Mouse (Mus musculus) hindbrain, embryonic 11.5 days (tissue): ENCODE results near the gene Vps50. TPM values are rescaled to one million over a fixed set of nuclear protein-coding genes. Genes with fewer than 3 reads are reported as not detected.

Experiments used
- ATAC-seq: fragments of 200-750 bp; cut with Nextera tagmentation; 2 replicates; pipeline ENCODE4 v1.8.0; 2017; ENCODE audit warnings: mild to moderate bottlenecking, moderate TSS enrichment, moderate library complexity; ENCODE audit not compliant: low FRiP score
- DNase-seq: peaks from one replicate; pipeline ENCODE4 v3.0.0-alpha.2; 2015; ENCODE audit warnings: low spot score
- H3K27ac ChIP-seq: fragments of 300-500 bp; sonication (generic); 2 replicates; pipeline ENCODE4 v1.5.1; 2014; ENCODE audit warnings: mild to moderate bottlenecking, low read depth, low read length
- H3K27me3 ChIP-seq: fragments of 300-500 bp; sonication (generic); 2 replicates; pipeline ENCODE4 v1.6.1; 2014; ENCODE audit warnings: mild to moderate bottlenecking, low read length, moderate library complexity, mixed read lengths; ENCODE audit not compliant: control insufficient read depth, insufficient read depth
- H3K36me3 ChIP-seq: fragments of 300-500 bp; sonication (generic); 2 replicates; pipeline ENCODE4 v1.6.1; 2014; ENCODE audit warnings: mild to moderate bottlenecking, low read length, moderate library complexity, mixed read lengths; ENCODE audit not compliant: control insufficient read depth, insufficient read depth
- H3K4me1 ChIP-seq: fragments of 300-500 bp; sonication (generic); replicated peaks from 2 replicates; pipeline ENCODE4 v1.6.1; 2014; ENCODE audit warnings: low read length, mixed read lengths; ENCODE audit not compliant: control insufficient read depth, insufficient read depth
- H3K4me2 ChIP-seq: fragments of 300-500 bp; sonication (generic); replicated peaks from 2 replicates; pipeline ENCODE4 v1.6.1; 2014; ENCODE audit warnings: mild to moderate bottlenecking, low read depth, low read length
- H3K4me3 ChIP-seq: fragments of 300-500 bp; sonication (generic); 2 replicates; pipeline ENCODE4 v1.5.1; 2014; ENCODE audit warnings: low read depth, low read length
- H3K9ac ChIP-seq: fragments of 300-500 bp; sonication (generic); 2 replicates; pipeline ENCODE4 v1.6.1; 2014; ENCODE audit warnings: low read depth, low read length
- H3K9me3 ChIP-seq: fragments of 300-500 bp; sonication (generic); 2 replicates; pipeline ENCODE4 v1.6.1; 2016; ENCODE audit warnings: low read length; ENCODE audit not compliant: control insufficient read depth
- WGBS: fragments of 180-500 bp; shearing (Covaris S2); extraction: QIAGEN DNeasy Blood & Tissue Kit; methylation state at CpG from one replicate; pipeline ENCODE4 v1.1.7; 2014; 5-methylcytosine and 5-hydroxymethylcytosine counted together
- polyA plus RNA-seq: library from polyadenylated mRNA; unstranded; fragments of >200 nt; fragmentation: Nextera tagmentation; extraction: Ambion mirVana; gene quantifications from 2 replicates; pipeline ENCODE4 v1.2.1, GENCODE M21; 2014

Gene Vps50
- polyA plus RNA-seq, 1 experiment from 2014 or later = 39.5 TPM

GRCm38 (mm10) chr6:3565667-3566066 is 67.5 kb downstream of the Vps50 start:
- Histone ChIP-seq H3K27me3 (no peaks in the 10 kb centered on the region), H3K9ac (no peak overlapping the region), H3K9me3 (no peaks in the 10 kb centered on the region), H3K36me3 (no peaks in the 10 kb centered on the region), H3K4me1 (no peaks in the 10 kb centered on the region), H3K27ac (no peak overlapping the region), H3K4me3 (no peak overlapping the region), H3K4me2 (no peak overlapping the region)
- WGBS = 85% methylated on average over 1 of the region's 1 CpGs
- DNase-seq = no peak
- ATAC-seq = no peak

DNA sequence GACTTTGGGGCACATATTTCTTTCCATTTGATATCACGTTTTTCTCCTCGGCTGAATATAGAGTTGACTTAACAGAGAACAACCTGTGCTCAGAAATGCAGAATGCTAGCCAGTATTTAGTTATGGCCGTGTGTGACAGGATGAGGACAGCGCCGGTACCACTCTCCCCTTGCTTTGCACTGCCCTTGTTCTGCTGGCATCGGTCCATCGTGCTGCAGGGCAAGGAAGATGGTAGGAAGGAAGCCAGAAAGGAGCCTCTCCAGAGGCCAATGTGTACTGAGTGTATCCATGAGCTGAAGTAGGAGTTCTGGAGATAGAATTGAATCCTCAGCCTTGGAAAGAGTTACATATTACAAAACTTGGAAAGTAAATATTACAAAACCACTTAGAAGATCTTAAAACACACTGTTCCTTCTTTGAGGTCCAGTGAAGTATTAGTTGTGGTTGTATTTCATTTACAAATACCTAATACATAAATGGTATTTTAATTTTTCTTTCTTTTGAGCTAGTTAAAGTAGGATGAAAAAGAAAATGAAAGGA is 69.0 kb downstream of the Vps50 start:
- no peaks in the 10 kb centered on the region for H3K27me3 ChIP-seq
- ATAC-seq (no peak), DNase-seq (no peak)
- no peak overlapping the region for H3K4me3 ChIP-seq
- no peak overlapping the region for H3K27ac ChIP-seq
- H3K4me1 ChIP-seq = no peaks in the 10 kb centered on the region
- H3K4me2 ChIP-seq = no peak overlapping the region
- H3K9ac ChIP-seq = no peak overlapping the region
- 92% methylated on average over 7 of the region's 7 CpGs for WGBS
- H3K36me3 ChIP-seq = 0 out of 2 replicates have a peak, but pooled peaks cover 2% of the 10 kb centered on the region
- H3K9me3 ChIP-seq = no peaks in the 10 kb centered on the region

- Histone ChIP-seq H3K27me3 (no peaks in the 10 kb centered on the region), H3K4me2 (no peak overlapping the region), H3K27ac (no peak overlapping the region), H3K9me3 (no peaks in the 10 kb centered on the region), H3K4me3 (no peak overlapping the region), H3K4me1 (no peaks in the 10 kb centered on the region), H3K36me3 (0 out of 2 replicates have a peak, but pooled peaks cover 4% of the 10 kb centered on the region), H3K9ac (no peak overlapping the region)
- WGBS = 91% methylated on average over 2 of the region's 2 CpGs
- no peak for ATAC-seq
- DNase-seq = no peak
Observed at GRCm38 (mm10) chr6:3572221-3572815, 74.1 kb downstream of the Vps50 start.

GRCm38 (mm10) chr6:3573787-3574186 is 75.6 kb downstream of the Vps50 start:
- Histone ChIP-seq H3K4me2 (no peak overlapping the region), H3K9me3 (no peaks in the 10 kb centered on the region), H3K9ac (no peak overlapping the region), H3K4me3 (no peak overlapping the region), H3K4me1 (no peaks in the 10 kb centered on the region), H3K27ac (no peak overlapping the region), H3K36me3 (0 out of 2 replicates have a peak, but pooled peaks cover 4% of the 10 kb centered on the region), H3K27me3 (no peaks in the 10 kb centered on the region)
- DNase-seq (no peak), ATAC-seq (no peak)
- 93% methylated on average over 8 of the region's 8 CpGs for WGBS

GRCm38 (mm10) chr6:3585402-3585801 is 87.2 kb downstream of the Vps50 start:
- Histone ChIP-seq H3K4me2 (no peak overlapping the region), H3K36me3 (no peaks in the 10 kb centered on the region), H3K9me3 (no peaks in the 10 kb centered on the region), H3K4me3 (no peak overlapping the region), H3K27me3 (no peaks in the 10 kb centered on the region), H3K9ac (no peak overlapping the region), H3K4me1 (no peaks in the 10 kb centered on the region), H3K27ac (no peak overlapping the region)
- 97% methylated on average over 1 of the region's 1 CpGs for WGBS
- ATAC-seq (no peak), DNase-seq (no peak)

- Histone ChIP-seq H3K4me2 (no peak overlapping the region), H3K4me1 (no peaks in the 10 kb centered on the region), H3K9ac (no peak overlapping the region), H3K27me3 (no peaks in the 10 kb centered on the region), H3K4me3 (no peak overlapping the region), H3K27ac (no peak overlapping the region), H3K36me3 (no peaks in the 10 kb centered on the region), H3K9me3 (no peaks in the 10 kb centered on the region)
- ATAC-seq (no peak), DNase-seq (no peak)
- WGBS = 86% methylated on average over 3 of the region's 3 CpGs
Observed at GRCm38 (mm10) chr6:3590289-3590904, 92.2 kb downstream of the Vps50 start.

DNA sequence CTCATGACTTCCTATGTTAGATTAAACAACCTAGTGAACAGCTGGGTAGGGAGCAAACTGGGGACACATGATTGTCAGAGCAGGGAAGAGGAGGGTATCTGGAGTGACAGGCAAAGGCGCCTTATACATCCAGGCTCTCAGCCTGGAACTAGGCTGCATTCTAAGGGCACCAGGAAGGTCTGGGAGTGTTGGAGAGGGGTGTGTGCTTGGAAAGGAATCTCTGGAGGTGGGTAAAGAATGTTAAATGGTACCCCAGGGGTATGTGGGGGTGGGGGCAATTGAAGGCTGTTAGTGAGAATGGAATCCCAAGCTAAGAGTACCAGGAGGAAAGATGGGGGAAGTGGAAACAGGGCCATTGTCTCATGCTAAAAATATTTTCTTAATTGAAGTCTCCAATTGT is 96.1 kb downstream of the Vps50 start:
- Histone ChIP-seq H3K4me1 (no peaks in the 10 kb centered on the region), H3K9me3 (no peaks in the 10 kb centered on the region), H3K4me2 (no peak overlapping the region), H3K27ac (no peak overlapping the region), H3K4me3 (no peak overlapping the region), H3K27me3 (no peaks in the 10 kb centered on the region), H3K36me3 (0 out of 2 replicates have a peak, but pooled peaks cover 2% of the 10 kb centered on the region), H3K9ac (no peak overlapping the region)
- DNase-seq (no peak), ATAC-seq (no peak)
- 88% methylated on average over 1 of the region's 1 CpGs for WGBS

- Histone ChIP-seq H3K4me2 (no peak overlapping the region), H3K9me3 (no peaks in the 10 kb centered on the region), H3K9ac (no peak overlapping the region), H3K27me3 (no peaks in the 10 kb centered on the region), H3K4me1 (no peaks in the 10 kb centered on the region), H3K36me3 (no peaks in the 10 kb centered on the region), H3K27ac (no peak overlapping the region), H3K4me3 (no peak overlapping the region)
- no peak for ATAC-seq
- 88% methylated on average over 2 of the region's 2 CpGs for WGBS
- DNase-seq = no peak
Observed at GRCm38 (mm10) chr6:3612827-3613226, 114.6 kb downstream of the Vps50 start.
